Mouse (Mus musculus) layer of hippocampus, adult 9-11 months (tissue): ENCODE results near the gene Hs6st3.
A peak's percentile ranks its signal among the peaks of the same experiment; 100 is the strongest.

Source experiments
- DNase-seq: peaks from one replicate; pipeline ENCODE4 v3.0.0; 2022

The Hs6st3 gene

DNA sequence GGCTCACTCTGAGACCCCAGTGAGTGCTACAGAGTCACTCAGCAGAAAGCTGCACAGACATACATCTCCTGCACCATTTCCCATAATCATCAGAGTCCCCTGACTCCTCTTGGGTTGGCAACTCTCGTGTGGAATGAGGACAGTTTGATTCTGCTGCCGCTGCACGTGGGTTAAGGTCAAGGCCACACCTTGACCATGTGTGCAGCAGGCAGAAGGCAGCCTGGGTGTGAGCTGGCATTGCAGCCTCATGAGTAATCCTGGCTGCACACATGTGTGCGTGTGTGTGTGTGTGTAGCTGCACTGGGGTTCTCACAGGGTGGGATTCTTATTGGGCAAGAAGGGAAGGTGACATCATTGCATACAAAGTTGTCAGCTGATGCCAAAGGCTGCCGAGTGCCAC is 677.5 kb downstream of the Hs6st3 start:
- no peak for DNase-seq

DNA sequence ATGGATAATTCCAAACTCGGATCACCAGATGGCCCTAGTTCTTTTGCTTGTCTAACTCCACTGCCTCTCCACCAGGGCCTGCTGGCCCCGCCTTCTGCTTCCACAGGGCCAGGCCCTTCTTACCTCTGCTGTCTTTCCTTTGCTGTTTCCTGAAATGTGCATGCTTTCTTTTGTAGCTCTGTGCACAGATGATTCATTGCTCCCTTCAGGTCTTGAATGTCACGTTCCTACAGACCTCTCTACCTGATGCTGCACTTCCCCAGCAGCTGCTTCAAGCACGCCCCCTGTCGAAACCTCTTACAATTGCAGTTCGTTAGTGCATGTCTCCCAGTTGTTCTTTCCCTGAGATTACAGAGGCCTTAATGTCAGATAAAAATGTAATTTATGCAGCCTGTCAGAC is 682.4 kb downstream of the Hs6st3 start:
- no peak for DNase-seq

DNA sequence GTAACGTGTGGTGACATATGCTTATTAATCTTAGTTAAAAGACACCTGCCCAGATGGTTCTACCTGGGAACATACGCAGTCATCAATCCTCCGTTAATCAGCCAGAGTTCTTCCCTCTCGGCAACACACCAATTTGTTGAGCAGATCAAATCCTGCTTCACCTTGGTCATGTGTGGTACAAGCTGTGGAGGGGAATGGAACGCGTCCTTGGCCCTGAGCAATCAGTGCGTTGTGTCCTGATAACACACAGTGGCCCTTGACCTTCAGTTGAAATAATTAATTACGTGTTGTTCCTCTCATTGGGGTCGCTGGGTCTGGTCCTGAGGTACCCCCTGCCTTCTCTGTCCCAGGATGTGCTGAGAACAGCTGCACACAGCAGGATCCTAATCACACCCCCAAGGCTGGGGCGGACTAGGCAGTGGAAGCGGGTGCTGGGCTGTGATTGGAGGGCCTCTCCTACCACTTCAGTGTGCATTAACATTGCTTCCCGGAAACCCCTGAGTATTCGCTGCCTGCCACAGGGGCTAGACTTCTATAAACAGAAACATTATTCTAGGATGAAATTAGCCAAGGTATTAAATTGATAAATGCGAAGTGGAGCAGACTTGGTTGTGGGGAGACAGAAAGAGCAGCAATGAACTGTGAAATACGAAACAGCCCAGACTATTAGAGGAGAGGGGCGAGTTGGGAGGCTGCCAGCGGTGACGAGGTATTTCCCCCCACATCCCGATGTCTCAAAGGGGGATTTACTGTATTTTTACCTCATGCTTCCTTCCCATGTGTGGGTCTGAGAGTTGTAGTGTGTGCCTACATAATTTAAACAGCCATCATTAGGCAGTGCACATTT is 693.2 kb downstream of the Hs6st3 start:
- DNase-seq = no peak

DNA sequence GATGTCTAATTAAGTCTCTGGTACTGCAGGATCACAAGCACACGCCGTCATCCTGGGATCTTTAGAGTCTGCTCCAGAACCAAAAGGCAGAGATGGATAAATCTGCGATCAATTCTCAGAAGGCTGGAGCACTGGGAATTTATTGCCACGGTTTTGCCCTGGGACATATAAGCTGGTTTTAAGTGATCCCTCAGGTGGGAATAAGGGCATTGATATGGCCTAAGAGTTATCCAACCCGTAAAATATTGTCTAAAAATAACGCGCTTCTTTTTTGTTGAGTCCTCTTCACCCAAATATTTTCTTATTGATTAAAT is 693.8 kb downstream of the Hs6st3 start:
- no peak for DNase-seq

- no peak for DNase-seq
Measured at GRCm38 (mm10) chr14:119832940-119833339, 694.8 kb downstream of the Hs6st3 start.

- DNase-seq = no peak
Measured at GRCm38 (mm10) chr14:119834008-119834700, 696.0 kb downstream of the Hs6st3 start.

GRCm38 (mm10) chr14:119836051-119836450 is 697.9 kb downstream of the Hs6st3 start:
- DNase-seq = no peak

- peak; percentile 25 for DNase-seq
Measured at GRCm38 (mm10) chr14:119847540-119847939, 709.4 kb downstream of the Hs6st3 start.

DNA sequence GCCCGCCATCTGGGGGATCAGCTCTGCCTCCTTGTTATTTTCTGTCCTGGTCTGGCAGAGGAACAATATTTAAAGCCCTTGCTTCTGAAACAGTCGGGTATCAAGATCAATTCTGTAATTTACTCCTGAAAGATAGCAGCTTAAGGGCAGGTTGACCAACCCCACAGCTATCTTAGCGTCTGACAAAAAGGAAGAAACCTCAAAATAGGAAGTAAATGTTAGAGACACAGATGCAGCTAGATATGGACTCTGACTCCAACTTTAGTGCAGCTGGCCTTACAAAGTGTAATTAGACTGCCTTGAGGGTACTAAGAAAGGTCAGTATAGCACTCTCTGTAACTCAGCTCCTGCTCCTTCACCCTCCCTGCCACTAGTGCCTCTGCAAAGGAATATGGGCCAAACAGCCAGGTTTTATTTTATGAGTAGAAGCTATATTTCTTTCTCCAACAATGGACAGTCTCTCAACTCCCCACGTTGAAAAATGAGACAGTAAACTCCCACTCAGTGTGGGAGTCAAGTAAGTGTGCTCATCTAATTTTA is 710.7 kb downstream of the Hs6st3 start:
- no peak for DNase-seq

GRCm38 (mm10) chr14:119849338-119849737 is 711.2 kb downstream of the Hs6st3 start:
- no peak for DNase-seq

DNA sequence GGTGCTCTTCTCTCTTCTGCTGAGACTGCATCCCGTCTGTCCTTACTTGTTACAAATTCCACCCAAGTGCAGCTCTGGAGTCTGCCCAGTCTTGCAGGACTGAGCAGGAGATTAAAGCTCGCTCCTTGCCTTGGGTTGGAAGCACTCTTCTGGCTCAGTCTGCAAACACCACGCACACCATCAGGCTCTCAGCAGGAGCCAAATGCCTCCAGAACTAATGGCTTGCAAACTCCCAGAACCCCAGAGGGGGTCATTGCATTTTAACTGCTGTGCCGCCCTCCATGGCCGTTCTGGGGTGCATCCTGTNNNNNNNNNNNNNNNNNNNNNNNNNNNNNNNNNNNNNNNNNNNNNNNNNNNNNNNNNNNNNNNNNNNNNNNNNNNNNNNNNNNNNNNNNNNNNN is 714.0 kb downstream of the Hs6st3 start:
- peak; percentile 43 for DNase-seq

GRCm38 (mm10) chr14:119857338-119858291 is 719.5 kb downstream of the Hs6st3 start:
- peak; percentile 75 for DNase-seq

DNA sequence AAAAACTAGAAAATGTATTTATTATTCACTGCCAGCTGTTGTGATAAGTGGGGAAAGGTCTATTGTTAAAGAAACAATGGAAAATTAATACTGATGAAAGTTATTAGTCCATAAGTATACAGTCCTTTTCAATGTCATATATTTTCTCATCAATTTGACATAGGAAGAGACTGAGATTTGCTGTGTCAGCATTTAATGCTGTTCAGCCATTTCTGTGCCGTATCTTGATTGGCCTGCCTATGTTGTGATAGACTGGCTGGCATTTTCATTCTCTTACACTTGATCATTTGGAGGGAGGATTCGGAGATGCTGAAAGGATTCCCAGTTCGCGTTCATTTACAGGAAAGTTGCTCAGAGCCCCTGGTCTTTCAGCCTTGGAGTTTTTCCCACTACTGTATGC is 735.5 kb downstream of the Hs6st3 start:
- DNase-seq = no peak

- no peak for DNase-seq
Measured at GRCm38 (mm10) chr14:119892922-119893321, 754.8 kb downstream of the Hs6st3 start.

GRCm38 (mm10) chr14:119895097-119895496 is 757.0 kb downstream of the Hs6st3 start:
- no peak for DNase-seq

- no peak for DNase-seq
Measured at GRCm38 (mm10) chr14:119895765-119896465, 757.8 kb downstream of the Hs6st3 start.

DNA sequence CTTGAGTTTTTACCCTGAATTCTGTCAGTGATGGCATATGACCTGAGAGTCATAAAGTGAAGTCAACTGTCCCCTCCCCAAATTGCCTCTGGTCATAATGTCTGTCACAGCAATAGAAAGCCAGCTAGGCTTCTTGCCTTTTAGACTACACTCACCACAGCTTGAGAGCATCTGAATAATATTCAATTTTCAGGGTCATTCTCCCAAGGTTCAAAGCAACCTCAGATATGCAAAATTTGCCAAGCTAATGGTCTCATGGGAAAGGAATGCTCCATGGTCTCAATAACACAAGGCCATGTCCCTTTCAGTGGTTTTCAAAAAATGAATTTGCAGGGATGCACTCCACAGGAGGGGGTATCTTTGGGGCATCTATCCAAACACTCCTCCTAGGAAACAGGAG is 764.3 kb downstream of the Hs6st3 start:
- no peak for DNase-seq

GRCm38 (mm10) chr14:119908032-119908675 is 770.0 kb downstream of the Hs6st3 start:
- DNase-seq = no peak

DNA sequence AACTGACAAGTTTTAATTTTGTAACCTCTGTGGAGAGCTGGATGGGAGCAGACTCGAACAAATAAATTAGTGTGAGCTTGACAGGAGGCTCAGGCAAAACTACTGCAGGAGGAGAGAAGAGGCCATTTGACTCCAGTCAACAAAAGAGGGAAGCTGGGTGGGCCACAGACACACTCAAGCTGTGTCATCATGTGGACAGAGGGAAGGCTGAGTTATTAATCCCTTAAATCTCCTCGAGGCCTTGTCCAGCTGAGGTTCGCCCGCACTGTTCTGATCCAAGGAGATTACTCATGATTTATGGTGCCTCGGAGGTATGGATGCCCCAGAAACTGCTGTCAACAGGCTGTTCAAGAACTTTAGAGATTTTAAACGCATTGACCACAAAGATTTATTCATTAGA is 776.4 kb downstream of the Hs6st3 start:
- DNase-seq = no peak

- DNase-seq = no peak
Measured at GRCm38 (mm10) chr14:119918281-119919034, 780.3 kb downstream of the Hs6st3 start.

DNA sequence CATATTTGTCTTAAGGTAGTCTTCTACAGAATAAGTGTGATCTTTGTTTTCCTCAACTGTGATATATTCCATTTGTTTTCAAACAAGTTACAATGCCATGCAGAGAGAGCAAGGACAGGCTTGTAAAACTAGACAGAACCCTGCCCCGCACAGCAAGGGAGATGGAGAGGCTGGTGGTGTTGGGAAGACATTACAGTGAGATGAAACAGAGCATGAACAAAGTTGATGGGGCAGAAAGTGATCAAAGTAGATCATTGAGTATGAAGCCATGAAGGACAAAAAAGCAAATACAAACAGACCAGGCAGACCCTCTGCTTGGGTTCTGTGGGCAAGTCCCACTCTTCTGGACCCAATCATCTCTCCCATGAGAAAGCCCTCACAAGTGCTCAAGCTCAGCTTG is 781.0 kb downstream of the Hs6st3 start:
- no peak for DNase-seq
